Mouse (Mus musculus) G1E (cell line): ENCODE data around the gene Samd14.

Source experiments
- CTCF ChIP-seq: IDR thresholded peaks from 2 replicates; pipeline ENCODE4 v1.5.1; 2012; ENCODE audit warnings: low read depth, low read length, inconsistent platforms, mixed read lengths
- GATA1 ChIP-seq: IDR thresholded peaks from 2 replicates; pipeline ENCODE4 v1.6.1; 2012; ENCODE audit warnings: borderline replicate concordance, low read length, inconsistent platforms, mixed read lengths
- TAL1 ChIP-seq: conservative IDR thresholded peaks from 2 replicates; pipeline ENCODE4 v1.6.1; 2012; ENCODE audit warnings: low read depth, low read length, inconsistent platforms, mixed read lengths

- TF ChIP-seq CTCF (no peak), TAL1 (no peak), GATA1 (no peak)
Measured at GRCm38 (mm10) chr11:95008661-95009628, 734 bp upstream of the Samd14 start.
